Mouse (Mus musculus) spleen, adult 2 months (tissue): Measurements from ENCODE around the gene Spata20.

ENCODE experiments used
- CTCF ChIP-seq: fragments of 200-500 bp; IDR thresholded peaks from 2 replicates; pipeline ENCODE4 v1.5.1; 2011; ENCODE audit warnings: mild to moderate bottlenecking, inconsistent platforms; ENCODE audit not compliant: insufficient read depth, insufficient read length, insufficient replicate concordance; ENCODE audit errors: extremely low read depth
- POLR2A ChIP-seq: fragments of 200-500 bp; IDR thresholded peaks from 2 replicates; pipeline ENCODE4 v1.6.1; 2011; ENCODE audit warnings: low read depth, low read length, inconsistent platforms

GRCm38 (mm10) chr11:94489745-94490144, 3.8 kb upstream of the Spata20 start:
- TF ChIP-seq POLR2A (no peak), CTCF (no peak)
